Mouse (Mus musculus): ENCODE data around the gene Sugct. TPM values are rescaled to one million over a fixed set of nuclear protein-coding genes. Genes with fewer than 3 reads are reported as not detected.

Gene Sugct
- polyA plus RNA-seq, 2 experiments, result 2.4 to 3.6 TPM

- no peaks in the 10 kb centered on the region for H3K9me3 ChIP-seq (ENCODE audit: control insufficient read depth, low read length)
- DNase-seq (ENCODE audit: low spot score), result no peak
- no peak for TF ChIP-seq POLR2A (IDR thresholded peaks at IDR 0.05; ENCODE audit: borderline replicate concordance, extremely low read depth, insufficient read depth, insufficient read length)
- H3K4me3 ChIP-seq (replicated peaks; ENCODE audit: low read length), result no peak overlapping the region
- no peaks in the 10 kb centered on the region for H3K4me1 ChIP-seq (ENCODE audit: control insufficient read depth, insufficient read depth, low read length)
- no peaks in the 10 kb centered on the region for H3K27me3 ChIP-seq (ENCODE audit: control insufficient read depth, insufficient read depth, low read length)
- no peaks in the 10 kb centered on the region for H3K36me3 ChIP-seq (ENCODE audit: control insufficient read depth, insufficient read depth, low read length)
- ATAC-seq (ENCODE audit: low FRiP score, low read depth), result no peak
- H3K27ac ChIP-seq (replicated peaks; ENCODE audit: low read depth, low read length), result no peak overlapping the region
- H3K9ac ChIP-seq (ENCODE audit: low read depth, low read length, severe bottlenecking), result no peak overlapping the region
- H3K4me2 ChIP-seq (replicated peaks; ENCODE audit: low read depth, low read length, severe bottlenecking), result no peak overlapping the region
- WGBS, result 41% methylated on average over 1 of the region's 1 CpGs
Observed at GRCm38 (mm10) chr13:17536341-17536740, 159.0 kb downstream of the Sugct start.

GRCm38 (mm10) chr13:17534871-17535270 is 160.5 kb downstream of the Sugct start:
- H3K4me3 ChIP-seq (replicated peaks; ENCODE audit: low read length), result no peak overlapping the region
- 49% methylated on average over 4 of the region's 4 CpGs for WGBS
- H3K27me3 ChIP-seq (ENCODE audit: control insufficient read depth, insufficient read depth, low read length), result no peaks in the 10 kb centered on the region
- no peaks in the 10 kb centered on the region for H3K4me1 ChIP-seq (ENCODE audit: control insufficient read depth, insufficient read depth, low read length)
- ATAC-seq (ENCODE audit: low FRiP score, low read depth) (no peak), DNase-seq (ENCODE audit: low spot score) (no peak)
- H3K9me3 ChIP-seq (ENCODE audit: control insufficient read depth, low read length), result no peaks in the 10 kb centered on the region
- H3K36me3 ChIP-seq (ENCODE audit: control insufficient read depth, insufficient read depth, low read length), result no peaks in the 10 kb centered on the region
- H3K4me2 ChIP-seq (replicated peaks; ENCODE audit: low read depth, low read length, severe bottlenecking), result no peak overlapping the region
- no peak overlapping the region for H3K9ac ChIP-seq (ENCODE audit: low read depth, low read length, severe bottlenecking)
- TF ChIP-seq POLR2A (IDR thresholded peaks at IDR 0.05; ENCODE audit: borderline replicate concordance, extremely low read depth, insufficient read depth, insufficient read length), result no peak
- H3K27ac ChIP-seq (replicated peaks; ENCODE audit: low read depth, low read length), result no peak overlapping the region

GRCm38 (mm10) chr13:17534469-17534868 is 160.9 kb downstream of the Sugct start:
- no peak overlapping the region for H3K9ac ChIP-seq (ENCODE audit: low read depth, low read length, severe bottlenecking)
- DNase-seq (ENCODE audit: low spot score) (no peak), ATAC-seq (ENCODE audit: low FRiP score, low read depth) (no peak)
- 70% methylated on average over 4 of the region's 4 CpGs for WGBS
- no peaks in the 10 kb centered on the region for H3K4me1 ChIP-seq (ENCODE audit: control insufficient read depth, insufficient read depth, low read length)
- H3K4me2 ChIP-seq (replicated peaks; ENCODE audit: low read depth, low read length, severe bottlenecking), result no peak overlapping the region
- H3K27me3 ChIP-seq (ENCODE audit: control insufficient read depth, insufficient read depth, low read length), result no peaks in the 10 kb centered on the region
- no peak overlapping the region for H3K4me3 ChIP-seq (replicated peaks; ENCODE audit: low read length)
- TF ChIP-seq POLR2A (IDR thresholded peaks at IDR 0.05; ENCODE audit: borderline replicate concordance, extremely low read depth, insufficient read depth, insufficient read length), result no peak
- H3K36me3 ChIP-seq (ENCODE audit: control insufficient read depth, insufficient read depth, low read length), result no peaks in the 10 kb centered on the region
- no peaks in the 10 kb centered on the region for H3K9me3 ChIP-seq (ENCODE audit: control insufficient read depth, low read length)
- H3K27ac ChIP-seq (replicated peaks; ENCODE audit: low read depth, low read length), result no peak overlapping the region

- Histone ChIP-seq H3K4me1 (ENCODE audit: control insufficient read depth, insufficient read depth, low read length) (no peaks in the 10 kb centered on the region), H3K36me3 (ENCODE audit: control insufficient read depth, insufficient read depth, low read length) (no peaks in the 10 kb centered on the region), H3K9me3 (ENCODE audit: control insufficient read depth, low read length) (no peaks in the 10 kb centered on the region), H3K4me2 (replicated peaks; ENCODE audit: low read depth, low read length, severe bottlenecking) (no peak overlapping the region), H3K27me3 (ENCODE audit: control insufficient read depth, insufficient read depth, low read length) (no peaks in the 10 kb centered on the region), H3K27ac (replicated peaks; ENCODE audit: low read depth, low read length) (no peak overlapping the region), H3K9ac (ENCODE audit: low read depth, low read length, severe bottlenecking) (no peak overlapping the region), H3K4me3 (replicated peaks; ENCODE audit: low read length) (no peak overlapping the region)
- no peak for TF ChIP-seq POLR2A (IDR thresholded peaks at IDR 0.05; ENCODE audit: borderline replicate concordance, extremely low read depth, insufficient read depth, insufficient read length)
- DNase-seq (ENCODE audit: low spot score) (no peak), ATAC-seq (ENCODE audit: low FRiP score, low read depth) (no peak)
- 79% methylated on average over 4 of the region's 4 CpGs for WGBS
Observed at GRCm38 (mm10) chr13:17511184-17511778, 184.1 kb downstream of the Sugct start.

GRCm38 (mm10) chr13:17494936-17495335 is 200.4 kb downstream of the Sugct start:
- Histone ChIP-seq H3K4me3 (replicated peaks; ENCODE audit: low read length) (no peak overlapping the region), H3K4me1 (ENCODE audit: control insufficient read depth, insufficient read depth, low read length) (no peaks in the 10 kb centered on the region), H3K4me2 (replicated peaks; ENCODE audit: low read depth, low read length, severe bottlenecking) (no peak overlapping the region), H3K36me3 (ENCODE audit: control insufficient read depth, insufficient read depth, low read length) (no peaks in the 10 kb centered on the region), H3K27me3 (ENCODE audit: control insufficient read depth, insufficient read depth, low read length) (no peaks in the 10 kb centered on the region), H3K9me3 (ENCODE audit: control insufficient read depth, low read length) (no peaks in the 10 kb centered on the region), H3K9ac (ENCODE audit: low read depth, low read length, severe bottlenecking) (no peak overlapping the region), H3K27ac (replicated peaks; ENCODE audit: low read depth, low read length) (no peak overlapping the region)
- no peak for ATAC-seq (ENCODE audit: low FRiP score, low read depth)
- DNase-seq (ENCODE audit: low spot score), result no peak
- WGBS, result 45% methylated on average over 1 of the region's 1 CpGs
- no peak for TF ChIP-seq POLR2A (IDR thresholded peaks at IDR 0.05; ENCODE audit: borderline replicate concordance, extremely low read depth, insufficient read depth, insufficient read length)
